Mouse (Mus musculus): Measurements from ENCODE around the gene Prrg4.
"Not testable (repeated sequence)": the region's sequence is repeated elsewhere in the genome, so short reads cannot be mapped to it uniquely, and the experiment has no call there.

Prrg4 gene

GRCm38 (mm10) chr2:104842559-104842958, 7.1 kb downstream of the Prrg4 start:
- DNase-seq (ENCODE audit: low spot score in 2 of 2): no peak

GRCm38 (mm10) chr2:104841736-104842135, 7.9 kb downstream of the Prrg4 start:
- DNase-seq (ENCODE audit: low spot score in 2 of 2): no peak

GRCm38 (mm10) chr2:104840974-104841373, 8.7 kb downstream of the Prrg4 start:
- DNase-seq (ENCODE audit: low spot score in 2 of 2): no peak

- DNase-seq (ENCODE audit: low spot score in 2 of 2): no peak
These were observed 17.2 kb downstream of the Prrg4 start for GRCm38 (mm10) chr2:104832486-104832885.

GRCm38 (mm10) chr2:104826191-104826590, 23.5 kb downstream of the Prrg4 start:
- no peak for DNase-seq (ENCODE audit: low spot score in 2 of 2)

- DNase-seq (ENCODE audit: low spot score in 2 of 2): not testable (repeated sequence)
These were observed 30.9 kb downstream of the Prrg4 start for GRCm38 (mm10) chr2:104818763-104819162.

GRCm38 (mm10) chr2:104817555-104818330, 31.9 kb downstream of the Prrg4 start:
- DNase-seq (ENCODE audit: low spot score in 2 of 2): no peak

- DNase-seq (ENCODE audit: low spot score in 2 of 2): peak; percentile 73 to 91
These were observed 32.7 kb downstream of the Prrg4 start for GRCm38 (mm10) chr2:104816866-104817439.

- DNase-seq (ENCODE audit: low spot score in 2 of 2): peak in 1 of 2 experiments; percentile 23
These were observed 33.3 kb downstream of the Prrg4 start, which contains the start of gene Qser1 for GRCm38 (mm10) chr2:104816371-104816827. Qser1 (minus strand) TSS chr2:104816760.

GRCm38 (mm10) chr2:104815561-104816370, 33.9 kb downstream of the Prrg4 start:
- peak; percentile 23 to 31 for DNase-seq (ENCODE audit: low spot score in 2 of 2)

GRCm38 (mm10) chr2:104814181-104814951, 35.3 kb downstream of the Prrg4 start:
- DNase-seq (ENCODE audit: low spot score in 2 of 2): no peak

- DNase-seq (ENCODE audit: low spot score in 2 of 2): no peak
These were observed 44.2 kb downstream of the Prrg4 start for GRCm38 (mm10) chr2:104805435-104805834.
